Mouse (Mus musculus): ENCODE data around the gene Fbxo46. TPM values are rescaled to one million over a fixed set of nuclear protein-coding genes. Genes with fewer than 3 reads are reported as not detected.
A peak's percentile ranks its signal among the peaks of the same experiment; 100 is the strongest.

Fbxo46 gene
- polyA plus RNA-seq, 1 experiment, result 49.3 TPM

GRCm38 (mm10) chr7:19159411-19159810, 39.8 kb downstream of the Fbxo46 start:
- H3K27ac ChIP-seq (ENCODE audit: control insufficient read depth, insufficient read depth, low read depth, low read length), result no peak overlapping the region
- H3K4me3 ChIP-seq (ENCODE audit: control insufficient read depth, low read depth, low read length), result peak overlapping the region; percentile 39
- H3K4me1 ChIP-seq (ENCODE audit: control insufficient read depth, insufficient read depth, low read length), result peaks cover 26% of the 10 kb centered on the region
- H3K36me3 ChIP-seq (ENCODE audit: control insufficient read depth, insufficient read depth, low read length), result no peaks in the 10 kb centered on the region
- no peaks in the 10 kb centered on the region for H3K27me3 ChIP-seq (ENCODE audit: control insufficient read depth, insufficient read depth, low read length)
- no peak for TF ChIP-seq CTCF (IDR thresholded peaks at IDR 0.05; ENCODE audit: control insufficient read depth, insufficient read depth, insufficient replicate concordance, low read depth, low read length)
- no peak for TF ChIP-seq POLR2A (IDR thresholded peaks at IDR 0.05; ENCODE audit: control insufficient read depth, low read depth, low read length)

- Histone ChIP-seq H3K36me3 (ENCODE audit: control insufficient read depth, insufficient read depth, low read length) (no peaks in the 10 kb centered on the region), H3K27me3 (ENCODE audit: control insufficient read depth, insufficient read depth, low read length) (no peaks in the 10 kb centered on the region), H3K27ac (ENCODE audit: control insufficient read depth, insufficient read depth, low read depth, low read length) (no peak overlapping the region), H3K4me3 (ENCODE audit: control insufficient read depth, low read depth, low read length) (peak overlapping the region; percentile 39), H3K4me1 (ENCODE audit: control insufficient read depth, insufficient read depth, low read length) (peaks cover 29% of the 10 kb centered on the region)
- TF ChIP-seq CTCF (IDR thresholded peaks at IDR 0.05; ENCODE audit: control insufficient read depth, insufficient read depth, insufficient replicate concordance, low read depth, low read length) (no peak), POLR2A (IDR thresholded peaks at IDR 0.05; ENCODE audit: control insufficient read depth, low read depth, low read length) (no peak)
These were observed 40.5 kb downstream of the Fbxo46 start for GRCm38 (mm10) chr7:19160115-19160514.

GRCm38 (mm10) chr7:19162928-19163327, 43.3 kb downstream of the Fbxo46 start:
- H3K27me3 ChIP-seq (ENCODE audit: control insufficient read depth, insufficient read depth, low read length), result no peaks in the 10 kb centered on the region
- H3K36me3 ChIP-seq (ENCODE audit: control insufficient read depth, insufficient read depth, low read length), result no peaks in the 10 kb centered on the region
- no peak overlapping the region for H3K27ac ChIP-seq (ENCODE audit: control insufficient read depth, insufficient read depth, low read depth, low read length)
- TF ChIP-seq CTCF (IDR thresholded peaks at IDR 0.05; ENCODE audit: control insufficient read depth, insufficient read depth, insufficient replicate concordance, low read depth, low read length) (no peak), POLR2A (IDR thresholded peaks at IDR 0.05; ENCODE audit: control insufficient read depth, low read depth, low read length) (no peak)
- H3K4me3 ChIP-seq (ENCODE audit: control insufficient read depth, low read depth, low read length), result peak overlapping the region; percentile 62
- peaks cover 29% of the 10 kb centered on the region for H3K4me1 ChIP-seq (ENCODE audit: control insufficient read depth, insufficient read depth, low read length)

GRCm38 (mm10) chr7:19163752-19164151, 44.1 kb downstream of the Fbxo46 start:
- H3K27me3 ChIP-seq (ENCODE audit: control insufficient read depth, insufficient read depth, low read length), result no peaks in the 10 kb centered on the region
- H3K4me3 ChIP-seq (ENCODE audit: control insufficient read depth, low read depth, low read length), result peak overlapping the region; percentile 62
- H3K36me3 ChIP-seq (ENCODE audit: control insufficient read depth, insufficient read depth, low read length), result no peaks in the 10 kb centered on the region
- peaks cover 29% of the 10 kb centered on the region for H3K4me1 ChIP-seq (ENCODE audit: control insufficient read depth, insufficient read depth, low read length)
- no peak overlapping the region for H3K27ac ChIP-seq (ENCODE audit: control insufficient read depth, insufficient read depth, low read depth, low read length)
- no peak for TF ChIP-seq POLR2A (IDR thresholded peaks at IDR 0.05; ENCODE audit: control insufficient read depth, low read depth, low read length)
- no peak for TF ChIP-seq CTCF (IDR thresholded peaks at IDR 0.05; ENCODE audit: control insufficient read depth, insufficient read depth, insufficient replicate concordance, low read depth, low read length)

GRCm38 (mm10) chr7:19164189-19164588, 44.5 kb downstream of the Fbxo46 start:
- Histone ChIP-seq H3K27me3 (ENCODE audit: control insufficient read depth, insufficient read depth, low read length) (no peaks in the 10 kb centered on the region), H3K4me1 (ENCODE audit: control insufficient read depth, insufficient read depth, low read length) (peaks cover 28% of the 10 kb centered on the region)

GRCm38 (mm10) chr7:19164978-19165377, 45.3 kb downstream of the Fbxo46 start:
- no peaks in the 10 kb centered on the region for H3K27me3 ChIP-seq (ENCODE audit: control insufficient read depth, insufficient read depth, low read length)
- peak overlapping the region; percentile 62 for H3K4me3 ChIP-seq (ENCODE audit: control insufficient read depth, low read depth, low read length)
- no peaks in the 10 kb centered on the region for H3K36me3 ChIP-seq (ENCODE audit: control insufficient read depth, insufficient read depth, low read length)
- H3K4me1 ChIP-seq (ENCODE audit: control insufficient read depth, insufficient read depth, low read length), result peaks cover 24% of the 10 kb centered on the region
- H3K27ac ChIP-seq (ENCODE audit: control insufficient read depth, insufficient read depth, low read depth, low read length), result no peak overlapping the region
- no peak for TF ChIP-seq CTCF (IDR thresholded peaks at IDR 0.05; ENCODE audit: control insufficient read depth, insufficient read depth, insufficient replicate concordance, low read depth, low read length)
- TF ChIP-seq POLR2A (IDR thresholded peaks at IDR 0.05; ENCODE audit: control insufficient read depth, low read depth, low read length), result 0 out of 2 replicates have a peak, but pooled peaks have one; percentile 20

More at GRCm38 (mm10) chr7:19164189-19164588, 44.5 kb downstream of the Fbxo46 start:
- H3K36me3 ChIP-seq (ENCODE audit: control insufficient read depth, insufficient read depth, low read length), result no peaks in the 10 kb centered on the region
- no peak overlapping the region for H3K27ac ChIP-seq (ENCODE audit: control insufficient read depth, insufficient read depth, low read depth, low read length)
- TF ChIP-seq CTCF (IDR thresholded peaks at IDR 0.05; ENCODE audit: control insufficient read depth, insufficient read depth, insufficient replicate concordance, low read depth, low read length) (no peak), POLR2A (IDR thresholded peaks at IDR 0.05; ENCODE audit: control insufficient read depth, low read depth, low read length) (no peak)
- H3K4me3 ChIP-seq (ENCODE audit: control insufficient read depth, low read depth, low read length), result peak overlapping the region; percentile 62

- peak within 1 kb of the TSS; percentile 62 for H3K4me3 ChIP-seq (ENCODE audit: control insufficient read depth, low read depth, low read length)
- TF ChIP-seq CTCF (IDR thresholded peaks at IDR 0.05; ENCODE audit: control insufficient read depth, insufficient read depth, insufficient replicate concordance, low read depth, low read length), result no peak
- no peak for TF ChIP-seq POLR2A (IDR thresholded peaks at IDR 0.05; ENCODE audit: control insufficient read depth, low read depth, low read length)
- no peaks in the 10 kb centered on the region for H3K27me3 ChIP-seq (ENCODE audit: control insufficient read depth, insufficient read depth, low read length)
- peaks cover 26% of the 10 kb centered on the region for H3K4me1 ChIP-seq (ENCODE audit: control insufficient read depth, insufficient read depth, low read length)
- H3K36me3 ChIP-seq (ENCODE audit: control insufficient read depth, insufficient read depth, low read length), result no peaks in the 10 kb centered on the region
- H3K27ac ChIP-seq (ENCODE audit: control insufficient read depth, insufficient read depth, low read depth, low read length), result no peak within 1 kb of the TSS
These were observed 46.2 kb downstream of the Fbxo46 start, which contains the start of gene Gipr for GRCm38 (mm10) chr7:19165656-19166423. Gene Gipr, minus strand, starts transcription at chr7:19166127.

All from testis, adult 2 months (tissue).